Mouse (Mus musculus): ENCODE measurements around the gene Dtx3. TPM values are rescaled to one million over a fixed set of nuclear protein-coding genes. Genes with fewer than 3 reads are reported as not detected.

Dtx3 gene
- total and polyA plus RNA-seq, 2 experiments from 2014 or later, result 217 to 258 TPM

DNA sequence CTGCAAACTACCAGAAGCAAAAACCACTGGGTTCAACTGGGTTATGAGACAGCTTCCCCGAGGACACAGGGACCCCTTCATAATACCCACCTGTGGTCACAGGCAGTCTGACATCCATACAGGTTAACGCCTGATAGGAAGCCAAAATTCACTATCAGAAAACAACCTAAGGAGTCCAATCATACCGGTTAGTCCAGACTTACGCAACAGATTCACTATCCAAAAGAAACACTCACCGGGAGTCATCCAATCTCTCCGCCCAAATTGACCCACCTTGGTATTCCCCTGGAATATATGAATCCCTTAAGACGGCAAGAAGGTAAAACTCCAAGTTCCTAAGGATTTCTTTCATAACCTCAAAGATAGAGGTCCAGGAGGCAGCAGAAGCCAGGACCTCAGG lies 51.0 kb downstream of the Dtx3 start:
- H3K9me3 ChIP-seq (ENCODE audit: low read length), result no peaks in the 10 kb centered on the region
- WGBS, result 96% methylated on average over 7 of the region's 7 CpGs
- TF ChIP-seq CTCF (IDR thresholded peaks at IDR 0.05), result no peak
- no peak overlapping the region for H3K4me3 ChIP-seq (ENCODE audit: low read depth, low read length)
- H3K36me3 ChIP-seq (ENCODE audit: insufficient read depth, low read length), result no peaks in the 10 kb centered on the region
- no peak for DNase-seq (ENCODE audit: low spot score)
- H3K27ac ChIP-seq (ENCODE audit: low read depth, low read length), result no peak overlapping the region
- no peak overlapping the region for H3K4me2 ChIP-seq (ENCODE audit: low read depth, low read length, poor library complexity, severe bottlenecking)
- no peaks in the 10 kb centered on the region for H3K27me3 ChIP-seq (ENCODE audit: insufficient read depth, low read length)
- H3K4me1 ChIP-seq (ENCODE audit: insufficient read depth, low read length), result no peaks in the 10 kb centered on the region
- H3K9ac ChIP-seq (replicated peaks; ENCODE audit: low read length, poor library complexity, severe bottlenecking), result no peak overlapping the region
- no peak for ATAC-seq (ENCODE audit: low FRiP score)

DNA sequence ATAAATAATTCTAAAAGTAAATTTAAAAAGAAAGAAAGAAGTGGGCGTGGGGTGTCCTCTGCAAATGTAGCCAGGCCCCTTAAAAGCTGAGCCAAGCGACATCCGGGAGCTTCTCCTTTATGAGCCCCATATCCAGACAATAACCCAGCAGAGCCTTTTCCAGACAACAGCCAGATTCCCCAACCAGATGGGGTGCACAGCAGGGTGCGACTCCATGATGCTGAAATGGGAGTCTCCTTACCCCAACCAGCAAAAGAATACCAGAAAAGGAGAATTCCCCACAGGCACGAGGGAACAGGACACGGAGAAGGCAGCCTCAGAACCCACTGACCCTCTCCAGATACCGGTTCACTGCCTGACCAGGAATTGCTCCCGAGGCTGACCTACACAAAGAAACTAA lies 52.3 kb downstream of the Dtx3 start:
- Histone ChIP-seq H3K4me1 (ENCODE audit: insufficient read depth, low read length) (no peaks in the 10 kb centered on the region), H3K9me3 (ENCODE audit: low read length) (no peaks in the 10 kb centered on the region), H3K4me3 (ENCODE audit: low read depth, low read length) (no peak overlapping the region), H3K4me2 (ENCODE audit: low read depth, low read length, poor library complexity, severe bottlenecking) (no peak overlapping the region), H3K27me3 (ENCODE audit: insufficient read depth, low read length) (no peaks in the 10 kb centered on the region), H3K36me3 (ENCODE audit: insufficient read depth, low read length) (no peaks in the 10 kb centered on the region), H3K9ac (replicated peaks; ENCODE audit: low read length, poor library complexity, severe bottlenecking) (no peak overlapping the region), H3K27ac (ENCODE audit: low read depth, low read length) (no peak overlapping the region)
- DNase-seq (ENCODE audit: low spot score), result no peak
- no peak for TF ChIP-seq CTCF (IDR thresholded peaks at IDR 0.05)
- ATAC-seq (ENCODE audit: low FRiP score), result no peak
- WGBS, result 84% methylated on average over 8 of the region's 8 CpGs

DNA sequence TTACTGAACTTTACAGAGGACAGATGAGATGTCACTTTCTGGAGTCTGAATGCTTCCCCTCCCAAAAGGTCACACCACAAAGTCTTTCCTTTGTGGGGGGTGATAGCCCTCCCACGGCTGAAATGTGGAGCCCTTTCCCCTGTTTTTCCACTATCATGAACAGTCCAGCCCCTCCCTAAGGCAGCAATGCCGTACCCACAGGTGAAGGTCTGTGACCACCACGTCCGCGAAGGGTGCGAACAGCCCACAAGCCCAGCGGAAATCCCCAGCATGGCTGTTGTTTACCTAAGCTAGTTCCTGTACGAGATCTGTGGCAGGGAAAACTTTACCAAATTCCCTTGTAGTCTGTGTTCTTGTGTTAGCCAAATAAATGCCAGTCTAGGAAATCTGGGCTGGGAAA lies 54.0 kb downstream of the Dtx3 start:
- DNase-seq (ENCODE audit: low spot score) (no peak), ATAC-seq (ENCODE audit: low FRiP score) (no peak)
- no peaks in the 10 kb centered on the region for H3K4me1 ChIP-seq (ENCODE audit: insufficient read depth, low read length)
- no peaks in the 10 kb centered on the region for H3K27me3 ChIP-seq (ENCODE audit: insufficient read depth, low read length)
- no peak for TF ChIP-seq CTCF (IDR thresholded peaks at IDR 0.05)
- no peak overlapping the region for H3K4me2 ChIP-seq (ENCODE audit: low read depth, low read length, poor library complexity, severe bottlenecking)
- no peak overlapping the region for H3K9ac ChIP-seq (replicated peaks; ENCODE audit: low read length, poor library complexity, severe bottlenecking)
- H3K27ac ChIP-seq (ENCODE audit: low read depth, low read length), result no peak overlapping the region
- H3K36me3 ChIP-seq (ENCODE audit: insufficient read depth, low read length), result no peaks in the 10 kb centered on the region
- H3K4me3 ChIP-seq (ENCODE audit: low read depth, low read length), result no peak overlapping the region
- WGBS, result 89% methylated on average over 8 of the region's 8 CpGs
- H3K9me3 ChIP-seq (ENCODE audit: low read length), result no peaks in the 10 kb centered on the region

DNA sequence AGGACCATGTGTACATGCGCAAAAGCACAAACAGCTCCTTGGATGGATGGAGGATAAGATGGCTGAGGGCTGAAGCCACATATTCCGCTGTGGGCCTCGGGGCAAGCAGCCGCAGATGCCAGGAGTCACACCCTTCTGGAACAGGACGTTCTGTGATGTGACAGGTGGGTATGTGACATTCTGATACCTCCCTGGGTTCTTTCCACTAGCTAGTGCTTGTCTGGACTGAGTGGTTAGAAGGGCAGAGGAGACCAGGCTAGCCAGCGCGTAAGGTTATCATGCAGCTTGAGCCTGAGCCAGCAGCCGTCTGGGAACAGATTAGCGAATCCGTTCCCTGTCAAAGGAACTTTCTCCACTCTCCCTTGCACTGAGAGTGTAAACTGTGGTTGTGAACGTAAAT lies 54.6 kb downstream of the Dtx3 start:
- no peaks in the 10 kb centered on the region for H3K36me3 ChIP-seq (ENCODE audit: insufficient read depth, low read length)
- no peaks in the 10 kb centered on the region for H3K4me1 ChIP-seq (ENCODE audit: insufficient read depth, low read length)
- H3K27me3 ChIP-seq (ENCODE audit: insufficient read depth, low read length), result no peaks in the 10 kb centered on the region
- ATAC-seq (ENCODE audit: low FRiP score) (no peak), DNase-seq (ENCODE audit: low spot score) (no peak)
- H3K9me3 ChIP-seq (ENCODE audit: low read length), result no peaks in the 10 kb centered on the region
- TF ChIP-seq CTCF (IDR thresholded peaks at IDR 0.05), result no peak
- H3K27ac ChIP-seq (ENCODE audit: low read depth, low read length), result no peak overlapping the region
- WGBS, result 88% methylated on average over 11 of the region's 11 CpGs
- no peak overlapping the region for H3K4me3 ChIP-seq (ENCODE audit: low read depth, low read length)
- H3K4me2 ChIP-seq (ENCODE audit: low read depth, low read length, poor library complexity, severe bottlenecking), result no peak overlapping the region
- H3K9ac ChIP-seq (replicated peaks; ENCODE audit: low read length, poor library complexity, severe bottlenecking), result no peak overlapping the region

Other genes starting within 250 kb of the Dtx3 start
- 50.1 and 54.6 TPM in 2 replicates for gene Ctdsp2, start 217.0 kb downstream of the Dtx3 start, total RNA-seq (2014; rRNA removed)
- gene Ctdsp2, start 217.0 kb downstream of the Dtx3 start, polyA plus RNA-seq (2015; fragmentation: Nextera tagmentation; extraction: Ambion mirVana), result 10.2 and 11.2 TPM in 2 replicates
- gene Avil, start 195.0 kb downstream of the Dtx3 start, total RNA-seq (2014; rRNA removed), result 0.90 and 2.0 TPM in 2 replicates
- 1.2 and 1.3 TPM in 2 replicates for gene Avil, start 195.0 kb downstream of the Dtx3 start, polyA plus RNA-seq (2015; fragmentation: Nextera tagmentation; extraction: Ambion mirVana)
- 29.3 and 33.8 TPM in 2 replicates for gene Tsfm, start 164.9 kb downstream of the Dtx3 start, total RNA-seq (2014; rRNA removed)
- gene Tsfm, start 164.9 kb downstream of the Dtx3 start, polyA plus RNA-seq (2015; fragmentation: Nextera tagmentation; extraction: Ambion mirVana), result 60.7 and 63.3 TPM in 2 replicates
- 6.5 and 8.7 TPM in 2 replicates for gene Mettl1, start 154.3 kb downstream of the Dtx3 start, total RNA-seq (2014; rRNA removed)
- gene Mettl1, start 154.3 kb downstream of the Dtx3 start, polyA plus RNA-seq (2015; fragmentation: Nextera tagmentation; extraction: Ambion mirVana), result 19.1 TPM in 2 replicates
- gene Eef1akmt3, start 154.2 kb downstream of the Dtx3 start, total RNA-seq (2014; rRNA removed), result not detected in 2 replicates
- 0.10 and 0.16 TPM in 2 replicates for gene Eef1akmt3, start 154.2 kb downstream of the Dtx3 start, polyA plus RNA-seq (2015; fragmentation: Nextera tagmentation; extraction: Ambion mirVana)
- gene Cyp27b1, start 147.5 kb downstream of the Dtx3 start, total RNA-seq (2014; rRNA removed), result 0.22 TPM in 1 of 2 replicates, not detected in the other
- 0.13 TPM in 1 of 2 replicates, not detected in the other for gene Cyp27b1, start 147.5 kb downstream of the Dtx3 start, polyA plus RNA-seq (2015; fragmentation: Nextera tagmentation; extraction: Ambion mirVana)
- 84.0 and 90.0 TPM in 2 replicates for gene March9, start 135.5 kb downstream of the Dtx3 start, total RNA-seq (2014; rRNA removed)
- gene March9, start 135.5 kb downstream of the Dtx3 start, polyA plus RNA-seq (2015; fragmentation: Nextera tagmentation; extraction: Ambion mirVana), result 8.6 and 9.8 TPM in 2 replicates
- 311 and 365 TPM in 2 replicates for gene Cdk4, start 132.2 kb downstream of the Dtx3 start, total RNA-seq (2014; rRNA removed)
- gene Cdk4, start 132.2 kb downstream of the Dtx3 start, polyA plus RNA-seq (2015; fragmentation: Nextera tagmentation; extraction: Ambion mirVana), result 364 and 374 TPM in 2 replicates
- gene Tspan31, start 125.5 kb downstream of the Dtx3 start, total RNA-seq (2014; rRNA removed), result 109 and 122 TPM in 2 replicates
- gene Tspan31, start 125.5 kb downstream of the Dtx3 start, polyA plus RNA-seq (2015; fragmentation: Nextera tagmentation; extraction: Ambion mirVana), result 101 and 104 TPM in 2 replicates
- gene Agap2, start 120.4 kb downstream of the Dtx3 start, total RNA-seq (2014; rRNA removed), result 330 and 343 TPM in 2 replicates
- 5.4 and 6.3 TPM in 2 replicates for gene Agap2, start 120.4 kb downstream of the Dtx3 start, polyA plus RNA-seq (2015; fragmentation: Nextera tagmentation; extraction: Ambion mirVana)
- 114 and 120 TPM in 2 replicates for gene Os9, start 74.6 kb downstream of the Dtx3 start, total RNA-seq (2014; rRNA removed)
- gene Os9, start 74.6 kb downstream of the Dtx3 start, polyA plus RNA-seq (2015; fragmentation: Nextera tagmentation; extraction: Ambion mirVana), result 126 TPM in 2 replicates
- gene B4galnt1, start 30.5 kb downstream of the Dtx3 start, total RNA-seq (2014; rRNA removed), result 126 and 134 TPM in 2 replicates
- 86.8 and 88.6 TPM in 2 replicates for gene B4galnt1, start 30.5 kb downstream of the Dtx3 start, polyA plus RNA-seq (2015; fragmentation: Nextera tagmentation; extraction: Ambion mirVana)
- gene Slc26a10, start 15.1 kb downstream of the Dtx3 start, total RNA-seq (2014; rRNA removed), result 0.05 TPM in 2 replicates
- gene Slc26a10, start 15.1 kb downstream of the Dtx3 start, polyA plus RNA-seq (2015; fragmentation: Nextera tagmentation; extraction: Ambion mirVana), result 0.80 TPM in 2 replicates
- 47.6 and 48.8 TPM in 2 replicates for gene Arhgef25, start 5.6 kb downstream of the Dtx3 start, total RNA-seq (2014; rRNA removed)
- 13.5 and 15.4 TPM in 2 replicates for gene Arhgef25, start 5.6 kb downstream of the Dtx3 start, polyA plus RNA-seq (2015; fragmentation: Nextera tagmentation; extraction: Ambion mirVana)
- gene Pip4k2c, start 15.9 kb upstream of the Dtx3 start, total RNA-seq (2014; rRNA removed), result 17.0 and 18.3 TPM in 2 replicates
- gene Pip4k2c, start 15.9 kb upstream of the Dtx3 start, polyA plus RNA-seq (2015; fragmentation: Nextera tagmentation; extraction: Ambion mirVana), result 14.5 and 15.1 TPM in 2 replicates
- 244 and 249 TPM in 2 replicates for gene Kif5a, start 67.6 kb upstream of the Dtx3 start, total RNA-seq (2014; rRNA removed)
- 102 and 103 TPM in 2 replicates for gene Kif5a, start 67.6 kb upstream of the Dtx3 start, polyA plus RNA-seq (2015; fragmentation: Nextera tagmentation; extraction: Ambion mirVana)
- 274 and 309 TPM in 2 replicates for gene Dctn2, start 70.6 kb upstream of the Dtx3 start, total RNA-seq (2014; rRNA removed)
- gene Dctn2, start 70.6 kb upstream of the Dtx3 start, polyA plus RNA-seq (2015; fragmentation: Nextera tagmentation; extraction: Ambion mirVana), result 318 and 345 TPM in 2 replicates
- gene Mbd6, start 93.3 kb upstream of the Dtx3 start, total RNA-seq (2014; rRNA removed), result 8.2 and 10.0 TPM in 2 replicates
- gene Mbd6, start 93.3 kb upstream of the Dtx3 start, polyA plus RNA-seq (2015; fragmentation: Nextera tagmentation; extraction: Ambion mirVana), result 7.3 and 11.2 TPM in 2 replicates
- gene Mars, start 116.1 kb upstream of the Dtx3 start, total RNA-seq (2014; rRNA removed), result 62.6 and 84.3 TPM in 2 replicates
- gene Mars, start 116.1 kb upstream of the Dtx3 start, polyA plus RNA-seq (2015; fragmentation: Nextera tagmentation; extraction: Ambion mirVana), result 103 and 112 TPM in 2 replicates
- gene Arhgap9, start 126.2 kb upstream of the Dtx3 start, total RNA-seq (2014; rRNA removed), result 0.24 and 1.2 TPM in 2 replicates
- gene Arhgap9, start 126.2 kb upstream of the Dtx3 start, polyA plus RNA-seq (2015; fragmentation: Nextera tagmentation; extraction: Ambion mirVana), result 0.91 and 1.0 TPM in 2 replicates
- gene Gli1, start 146.2 kb upstream of the Dtx3 start, total RNA-seq (2014; rRNA removed), result 4.2 and 6.9 TPM in 2 replicates
- gene Gli1, start 146.2 kb upstream of the Dtx3 start, polyA plus RNA-seq (2015; fragmentation: Nextera tagmentation; extraction: Ambion mirVana), result 1.0 and 1.1 TPM in 2 replicates
- not detected in 2 replicates for gene Inhbe, start 158.7 kb upstream of the Dtx3 start, total RNA-seq (2014; rRNA removed)
- 0.04 TPM in 1 of 2 replicates, not detected in the other for gene Inhbe, start 158.7 kb upstream of the Dtx3 start, polyA plus RNA-seq (2015; fragmentation: Nextera tagmentation; extraction: Ambion mirVana)
- gene Inhbc, start 174.7 kb upstream of the Dtx3 start, total RNA-seq (2014; rRNA removed), result not detected in 2 replicates
- not detected in 2 replicates for gene Inhbc, start 174.7 kb upstream of the Dtx3 start, polyA plus RNA-seq (2015; fragmentation: Nextera tagmentation; extraction: Ambion mirVana)
- 52.0 and 53.2 TPM in 2 replicates for gene R3hdm2, start 184.6 kb upstream of the Dtx3 start, total RNA-seq (2014; rRNA removed)
- gene R3hdm2, start 184.6 kb upstream of the Dtx3 start, polyA plus RNA-seq (2015; fragmentation: Nextera tagmentation; extraction: Ambion mirVana), result 38.0 and 40.0 TPM in 2 replicates